Mouse (Mus musculus) gonadal fat pad, adult 2 months (tissue): ENCODE results near the gene Plxnb2. TPM values are rescaled to one million over a fixed set of nuclear protein-coding genes. Genes with fewer than 3 reads are reported as not detected.
A peak's percentile ranks its signal among the peaks of the same experiment; 100 is the strongest.

Source experiments
- DNase-seq: peaks from one replicate; pipeline ENCODE4 v3.0.0-alpha.2; 2012; ENCODE audit warnings: low read depth
- polyA plus RNA-seq: library from polyadenylated mRNA; depleted of rRNA; stranded (reverse); fragments of >200 nt; gene quantifications from 2 replicates; pipeline ENCODE4 v1.2.3, GENCODE M21; 2012; rRNA removed

Plxnb2 gene
- polyA plus RNA-seq = 98.9 and 119 TPM in 2 replicates

DNA sequence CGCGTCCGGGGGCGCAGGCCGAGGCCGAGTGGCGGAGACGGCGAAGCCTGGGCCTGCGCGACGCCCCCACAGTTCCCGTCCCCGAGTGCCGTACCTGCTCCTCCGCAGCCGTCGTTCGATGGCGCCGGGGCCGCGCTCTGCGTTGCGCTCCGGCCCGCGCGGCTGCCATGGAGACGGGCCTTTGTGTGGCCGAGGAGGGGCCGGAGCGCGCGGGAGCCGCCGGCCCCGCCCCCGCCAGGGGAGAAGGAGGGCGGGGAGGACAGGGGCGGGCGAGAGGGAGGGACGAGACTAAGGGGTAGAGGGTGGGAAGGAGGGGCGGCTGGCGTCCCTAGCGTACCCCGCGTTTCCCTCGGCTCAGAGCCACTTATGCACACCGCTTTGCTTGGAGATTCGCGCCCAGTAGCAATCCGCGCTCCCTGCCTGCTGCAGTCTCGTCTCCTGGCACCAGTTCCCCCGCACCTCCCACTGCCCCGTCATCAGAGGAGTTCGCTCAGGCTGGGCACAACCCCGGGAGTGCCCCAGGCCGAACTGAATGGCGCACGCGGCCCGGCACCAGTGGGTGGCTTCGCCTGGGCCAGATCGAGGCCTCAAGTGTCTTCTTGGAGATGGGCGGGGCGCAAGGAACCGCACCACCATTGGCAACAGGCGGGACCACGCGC is at the start of gene Plxnb2:
TSS of gene Plxnb2 (minus strand) at position 218 of the 659 bp plus-strand sequence.
- no peak for DNase-seq

DNA sequence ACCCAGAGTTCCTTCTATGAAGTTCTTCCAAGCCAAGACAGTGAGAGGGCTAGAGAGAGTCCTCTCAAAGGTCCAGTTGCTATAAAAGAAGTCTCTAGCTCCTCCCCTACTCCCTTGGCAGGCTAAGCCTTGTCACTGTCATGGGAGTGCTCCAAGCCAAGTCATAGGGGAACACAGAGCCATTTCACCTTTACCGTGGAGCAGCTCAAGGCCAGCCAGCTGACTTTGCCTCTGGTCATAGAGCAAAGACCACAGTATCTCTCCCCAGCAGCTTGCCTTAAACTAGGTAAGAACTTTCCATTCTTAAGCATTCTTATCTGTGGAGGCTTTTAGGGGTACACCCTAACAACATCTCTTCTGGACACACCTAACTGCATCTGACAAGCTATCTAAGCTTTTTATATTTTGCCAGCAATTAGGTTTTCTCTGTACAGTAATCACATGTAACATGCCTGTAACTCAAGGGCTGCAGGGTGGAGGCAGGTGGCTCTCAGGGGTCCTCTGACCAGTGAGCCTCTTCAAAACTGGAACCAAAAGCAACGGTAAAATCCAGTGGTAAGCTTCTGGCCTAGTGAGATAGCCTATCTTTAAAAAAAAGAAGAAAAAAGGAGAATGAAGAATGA is 35.1 kb upstream of the Plxnb2 start:
- DNase-seq = no peak

GRCm38 (mm10) chr15:89214953-89215352 is 34.4 kb upstream of the Plxnb2 start:
- no peak for DNase-seq

GRCm38 (mm10) chr15:89213517-89213916 is 32.9 kb upstream of the Plxnb2 start:
- DNase-seq = no peak

DNA sequence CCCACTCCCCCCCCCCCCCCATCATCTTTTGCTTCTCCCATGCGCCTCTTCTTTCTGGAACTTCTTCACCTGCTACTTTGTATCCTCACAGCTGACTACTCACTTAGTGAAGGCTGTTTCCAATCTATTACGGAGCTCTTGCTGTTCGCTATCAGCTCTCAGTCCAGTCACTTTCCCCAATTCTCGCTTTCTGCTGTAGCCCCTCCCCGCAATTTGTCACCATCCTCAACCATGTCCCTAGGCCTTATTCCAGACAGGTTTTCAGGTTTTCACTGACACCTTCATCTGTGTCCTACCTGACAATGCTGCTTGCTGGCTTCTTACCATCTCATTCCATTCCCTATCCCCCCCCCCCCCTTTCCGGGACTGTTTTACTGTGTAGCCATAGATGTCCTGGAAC is 31.9 kb upstream of the Plxnb2 start:
- no peak for DNase-seq

- no peak for DNase-seq
Observed at GRCm38 (mm10) chr15:89211716-89212461, 31.3 kb upstream of the Plxnb2 start.

DNA sequence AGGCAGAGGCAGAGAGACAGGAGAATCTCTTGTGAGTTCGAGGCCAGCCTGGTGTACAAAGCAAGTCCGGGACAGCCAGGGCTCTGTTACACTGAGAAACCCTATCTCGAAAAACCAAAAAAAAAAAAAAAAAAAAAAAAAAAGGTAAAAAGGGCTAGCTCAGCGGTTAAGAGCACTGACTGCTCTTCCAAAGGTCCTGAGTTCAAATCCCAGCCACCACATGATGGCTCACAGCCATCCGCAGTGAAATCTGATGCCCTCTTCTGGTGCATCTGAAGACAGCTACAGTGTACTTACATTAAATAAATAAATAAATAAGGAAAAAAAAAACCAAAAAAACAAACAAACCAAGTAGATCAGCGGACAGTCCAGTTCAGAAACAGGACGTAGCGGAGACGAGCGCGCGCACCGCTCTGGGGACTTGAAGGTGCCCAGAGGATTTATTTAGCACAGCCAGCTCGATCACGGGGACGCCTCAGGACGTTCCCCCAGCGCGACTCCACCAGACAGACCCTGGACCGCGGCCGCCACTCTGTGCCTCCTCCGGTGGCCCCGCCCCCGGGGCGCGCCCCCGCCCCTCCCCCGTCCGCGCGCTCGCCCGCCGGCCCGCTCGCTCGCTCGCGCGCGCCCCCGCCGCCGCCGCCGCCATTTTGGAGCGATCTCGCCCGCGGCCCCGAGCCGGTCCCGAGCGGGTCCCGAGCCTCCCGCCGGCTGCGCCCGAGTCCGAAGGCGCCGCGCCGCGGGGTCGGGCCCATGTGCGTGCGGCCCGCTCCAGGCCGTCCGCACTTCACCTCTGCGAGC is 30.5 kb upstream of the Plxnb2 start, which contains the start of gene Ppp6r2:
TSS of gene Ppp6r2 (plus strand) at position 639 of the 801 bp plus-strand sequence.
- no peak for DNase-seq

GRCm38 (mm10) chr15:89209886-89210761 is 29.5 kb upstream of the Plxnb2 start:
- DNase-seq = peak; percentile 93

GRCm38 (mm10) chr15:89207457-89207856 is 26.9 kb upstream of the Plxnb2 start:
- no peak for DNase-seq

DNA sequence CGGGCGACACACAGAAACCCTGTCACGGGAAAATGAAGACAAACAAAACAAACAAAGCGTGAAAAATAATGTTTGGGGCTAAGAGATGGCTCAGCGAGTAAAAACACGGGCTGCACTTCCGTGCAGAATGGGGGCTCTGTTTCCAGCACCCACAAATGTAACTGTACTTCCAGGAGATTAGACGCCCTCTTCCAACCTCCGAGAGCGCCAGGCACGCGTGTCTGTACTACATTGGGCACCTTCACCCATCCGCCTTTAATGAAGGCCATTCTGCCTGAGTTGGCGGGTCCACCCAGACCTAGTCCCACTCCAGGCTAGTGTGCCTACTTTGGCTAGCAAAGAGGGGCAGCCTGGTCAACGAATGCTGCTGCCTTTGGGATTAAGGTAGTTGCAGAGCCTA is 16.5 kb upstream of the Plxnb2 start:
- no peak for DNase-seq

DNA sequence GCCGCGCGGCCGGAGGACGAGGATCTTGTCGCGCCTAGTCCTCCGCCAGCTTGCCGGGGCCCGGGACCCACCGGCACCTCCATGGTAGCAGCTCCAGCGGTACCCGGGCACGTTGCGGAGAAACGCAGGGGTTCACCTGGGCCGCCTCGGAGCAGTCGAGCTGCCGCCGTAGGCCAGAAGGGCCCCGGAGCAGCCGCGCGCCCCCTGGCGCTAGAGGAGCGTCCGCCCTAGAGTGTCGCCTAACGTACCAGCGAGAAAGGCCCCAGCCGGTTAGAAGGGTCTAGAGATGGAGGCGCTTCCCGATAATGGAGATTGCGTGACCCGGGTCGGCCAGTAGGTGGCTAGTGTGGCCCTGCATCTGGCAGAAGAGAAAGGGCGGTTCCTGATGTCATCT is 15.7 kb upstream of the Plxnb2 start, which contains the start of gene Dennd6b:
TSS of gene Dennd6b (minus strand) at position 184 of the 394 bp plus-strand sequence.
- no peak for DNase-seq

DNA sequence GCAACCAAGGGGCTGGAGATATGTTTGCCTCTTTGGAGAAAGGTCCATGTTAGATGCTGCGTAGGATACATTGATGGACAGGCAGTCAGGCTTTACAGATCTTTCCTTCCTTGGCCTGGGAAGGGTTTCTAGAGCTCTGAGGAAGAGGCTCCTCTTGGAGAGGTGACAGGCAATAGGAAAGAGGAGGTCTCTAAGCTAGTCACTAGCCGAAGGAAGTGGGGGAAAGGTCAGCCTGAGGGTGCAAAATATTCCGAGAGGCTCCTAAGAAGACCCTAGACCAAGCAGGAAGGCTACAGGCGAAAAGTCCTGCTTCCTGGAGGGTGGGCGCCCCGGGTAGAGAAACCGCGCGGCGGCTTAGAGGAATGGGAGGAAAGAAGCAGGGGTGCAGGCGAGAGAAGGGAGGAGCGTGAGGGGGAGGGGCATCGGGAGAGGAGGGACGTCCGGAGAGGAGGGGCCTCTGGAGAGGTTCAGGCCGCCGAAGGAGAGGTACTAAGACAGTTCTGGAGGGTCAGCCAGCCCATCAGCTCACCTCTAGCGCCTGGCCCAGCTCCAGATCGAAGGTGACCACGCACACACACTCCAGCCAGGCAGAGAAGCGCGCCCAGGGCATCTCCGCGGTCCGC is 15.2 kb upstream of the Plxnb2 start:
- DNase-seq = no peak

- DNase-seq = no peak
Observed at GRCm38 (mm10) chr15:89195261-89195681, 14.7 kb upstream of the Plxnb2 start.

- DNase-seq = no peak
Observed at GRCm38 (mm10) chr15:89184937-89185227, 4.3 kb upstream of the Plxnb2 start.

- no peak for DNase-seq
Observed at GRCm38 (mm10) chr15:89184141-89184936, 3.8 kb upstream of the Plxnb2 start.

GRCm38 (mm10) chr15:89182842-89183241 is 2.3 kb upstream of the Plxnb2 start:
- no peak for DNase-seq

DNA sequence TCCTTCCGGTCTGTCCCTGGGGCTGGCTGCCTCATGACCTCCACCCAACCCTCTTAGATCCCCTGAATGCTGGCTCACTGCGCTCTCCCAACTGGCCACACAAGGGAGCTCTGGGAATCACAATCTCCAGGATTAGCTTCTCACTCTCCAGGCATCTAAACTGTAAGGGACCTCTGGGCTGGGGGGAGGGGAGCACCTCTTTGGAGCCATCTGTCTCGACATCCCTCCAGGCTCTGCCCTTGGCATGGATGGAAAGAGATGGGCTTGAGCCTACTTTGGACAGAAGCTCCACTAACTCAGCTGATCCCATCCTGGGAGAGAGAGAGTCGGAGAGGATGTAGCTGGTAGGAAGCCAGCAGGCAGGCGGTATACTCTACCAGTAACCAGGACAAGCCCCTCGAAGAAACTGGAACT is 1.7 kb upstream of the Plxnb2 start:
- DNase-seq = no peak

- no peak for DNase-seq
Observed at GRCm38 (mm10) chr15:89181561-89182270, 1.1 kb upstream of the Plxnb2 start.

DNA sequence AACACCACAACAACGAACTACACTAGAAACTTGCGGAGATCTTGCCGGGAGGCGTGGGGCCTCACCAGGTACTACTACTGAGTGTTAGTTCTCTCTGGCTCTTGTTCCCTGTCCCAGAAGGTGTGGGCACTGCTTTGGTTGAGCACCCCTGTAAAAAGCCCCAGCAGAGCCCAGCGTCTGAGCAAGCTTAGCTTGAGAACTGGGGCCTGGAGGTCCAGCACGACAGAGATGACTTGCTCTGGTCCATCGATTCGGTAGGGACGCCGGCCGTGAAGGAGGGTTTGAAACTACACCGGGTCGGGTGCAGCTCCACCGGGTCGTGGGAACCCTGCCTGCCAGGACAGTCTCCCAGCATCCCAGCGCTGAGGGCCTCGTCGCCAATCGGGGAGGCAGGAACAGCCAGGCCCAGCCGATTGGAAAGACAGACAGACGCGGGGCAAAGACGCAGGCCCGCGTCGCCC is 477 bp downstream of the Plxnb2 start:
- DNase-seq = no peak
